Mouse (Mus musculus): ENCODE measurements around the gene Pxk. TPM values are rescaled to one million over a fixed set of nuclear protein-coding genes. Genes with fewer than 3 reads are reported as not detected.

Pxk gene
- polyA plus RNA-seq, 1 experiment from 2014 or later: 36.4 TPM

DNA sequence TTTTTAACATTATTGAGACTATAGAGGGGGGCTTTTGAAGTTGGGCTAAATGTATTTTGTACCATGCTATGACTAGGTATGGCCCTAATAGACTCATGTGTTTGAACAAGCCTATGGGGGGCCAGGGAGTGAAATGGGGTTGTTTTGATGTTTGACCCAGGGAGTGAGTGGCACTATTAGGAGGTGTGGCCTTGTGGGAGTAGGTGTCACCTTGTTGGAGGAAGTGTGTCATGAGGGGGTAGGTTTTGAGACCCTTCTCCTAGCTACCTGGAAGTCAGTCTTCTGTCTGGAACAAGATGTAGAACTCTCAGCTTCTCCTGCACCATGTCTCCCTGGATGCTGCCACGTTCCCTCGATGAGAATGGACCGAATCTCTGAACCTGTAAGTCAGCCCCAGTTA is 92.5 kb downstream of the Pxk start:
- H3K4me3 ChIP-seq (ENCODE audit: low read depth, low read length): no peak overlapping the region
- H3K9ac ChIP-seq (ENCODE audit: low read depth, low read length): no peak overlapping the region
- no peak for DNase-seq (ENCODE audit: low spot score)
- 93% methylated on average over 3 of the region's 3 CpGs for WGBS
- no peak for ATAC-seq (ENCODE audit: low FRiP score)
- H3K4me1 ChIP-seq (replicated peaks; ENCODE audit: control insufficient read depth, insufficient read depth, low read length): no peaks in the 10 kb centered on the region
- no peaks in the 10 kb centered on the region for H3K9me3 ChIP-seq (ENCODE audit: control insufficient read depth, low read length)
- no peaks in the 10 kb centered on the region for H3K27me3 ChIP-seq (ENCODE audit: control insufficient read depth, insufficient read depth, low read length)
- no peak overlapping the region for H3K4me2 ChIP-seq (replicated peaks; ENCODE audit: low read depth, low read length)
- H3K36me3 ChIP-seq (ENCODE audit: control insufficient read depth, insufficient read depth, low read length): no peaks in the 10 kb centered on the region
- no peak overlapping the region for H3K27ac ChIP-seq (ENCODE audit: low read depth, low read length)

DNA sequence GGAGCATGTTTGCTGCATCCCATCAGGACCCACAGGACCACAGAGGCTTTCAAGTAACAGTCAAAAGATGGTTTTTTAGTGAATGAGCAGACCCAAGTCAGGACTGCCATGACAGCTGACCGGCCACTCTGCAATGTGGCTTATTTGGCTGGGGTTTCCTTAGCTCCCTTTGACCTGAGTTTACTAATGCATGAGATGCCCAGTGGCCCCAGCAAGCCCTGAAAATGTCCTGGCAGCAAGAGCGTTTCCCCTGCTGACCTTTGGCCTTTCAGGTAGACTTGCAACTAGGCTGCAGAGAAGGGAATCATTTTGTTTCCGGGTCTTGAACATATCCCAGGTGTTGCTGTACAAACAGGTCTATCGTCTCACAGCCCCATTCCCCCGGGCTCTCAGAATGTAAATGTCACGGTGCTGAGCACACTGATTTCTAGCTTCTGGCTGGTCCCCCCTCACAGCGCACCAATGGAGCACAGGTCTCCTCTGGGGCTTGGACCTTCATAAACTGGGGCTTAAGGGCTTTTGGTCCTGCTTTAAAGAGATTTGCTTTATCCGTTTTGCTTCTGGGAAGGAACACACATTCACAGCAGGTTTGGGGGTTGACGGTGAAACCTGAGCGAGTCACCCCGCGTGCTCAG is 93.4 kb downstream of the Pxk start:
- Histone ChIP-seq H3K4me1 (replicated peaks; ENCODE audit: control insufficient read depth, insufficient read depth, low read length) (no peaks in the 10 kb centered on the region), H3K4me3 (ENCODE audit: low read depth, low read length) (no peak overlapping the region), H3K27ac (ENCODE audit: low read depth, low read length) (no peak overlapping the region), H3K4me2 (replicated peaks; ENCODE audit: low read depth, low read length) (no peak overlapping the region), H3K36me3 (ENCODE audit: control insufficient read depth, insufficient read depth, low read length) (no peaks in the 10 kb centered on the region), H3K27me3 (ENCODE audit: control insufficient read depth, insufficient read depth, low read length) (no peaks in the 10 kb centered on the region), H3K9me3 (ENCODE audit: control insufficient read depth, low read length) (no peaks in the 10 kb centered on the region), H3K9ac (ENCODE audit: low read depth, low read length) (no peak overlapping the region)
- 74% methylated on average over 12 of the region's 12 CpGs for WGBS
- ATAC-seq (ENCODE audit: low FRiP score): no peak
- DNase-seq (ENCODE audit: low spot score): no peak

DNA sequence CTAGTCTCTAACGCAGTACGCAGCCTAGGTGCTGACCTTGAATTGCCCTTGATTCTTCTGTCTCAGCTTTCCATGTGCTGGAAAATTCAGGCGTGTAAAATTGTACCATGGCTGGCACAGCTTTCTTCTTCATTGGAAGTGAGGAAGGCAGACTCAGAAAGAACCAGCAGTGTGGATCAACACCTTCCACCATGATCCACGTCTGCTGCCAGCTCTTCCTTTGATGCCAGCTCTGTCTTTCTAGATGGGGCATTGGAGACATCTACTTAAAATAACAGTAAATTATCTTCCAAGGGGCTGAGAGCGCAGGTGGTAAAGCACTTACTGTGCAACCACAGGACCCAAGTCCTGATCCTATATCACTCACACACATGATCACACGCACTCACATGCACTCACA is 94.7 kb downstream of the Pxk start:
- Histone ChIP-seq H3K36me3 (ENCODE audit: control insufficient read depth, insufficient read depth, low read length) (no peaks in the 10 kb centered on the region), H3K27me3 (ENCODE audit: control insufficient read depth, insufficient read depth, low read length) (no peaks in the 10 kb centered on the region), H3K9me3 (ENCODE audit: control insufficient read depth, low read length) (no peaks in the 10 kb centered on the region), H3K9ac (ENCODE audit: low read depth, low read length) (no peak overlapping the region), H3K4me1 (replicated peaks; ENCODE audit: control insufficient read depth, insufficient read depth, low read length) (no peaks in the 10 kb centered on the region), H3K27ac (ENCODE audit: low read depth, low read length) (no peak overlapping the region), H3K4me2 (replicated peaks; ENCODE audit: low read depth, low read length) (no peak overlapping the region), H3K4me3 (ENCODE audit: low read depth, low read length) (no peak overlapping the region)
- DNase-seq (ENCODE audit: low spot score): no peak
- no peak for ATAC-seq (ENCODE audit: low FRiP score)
- WGBS: 91% methylated on average over 6 of the region's 6 CpGs

DNA sequence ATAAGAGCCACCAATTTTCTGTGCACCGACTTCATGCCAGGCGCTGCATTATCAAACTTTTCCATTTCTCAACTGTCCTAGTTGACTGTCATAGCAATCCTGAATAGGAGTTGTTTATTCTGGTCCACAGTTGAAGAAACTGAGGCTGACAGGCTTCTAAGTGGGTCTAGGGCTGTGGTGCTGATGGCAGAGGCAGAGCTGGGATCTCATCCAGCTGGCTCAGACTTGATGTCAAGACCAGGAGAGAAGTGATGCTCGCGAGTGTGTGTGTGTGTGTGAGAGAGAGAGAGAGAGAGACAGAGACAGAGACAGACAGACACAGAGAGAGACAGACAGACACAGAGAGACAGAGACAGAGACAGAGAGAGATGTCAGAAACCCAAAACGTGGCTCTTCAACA is 102.8 kb downstream of the Pxk start:
- DNase-seq (ENCODE audit: low spot score) (no peak), ATAC-seq (ENCODE audit: low FRiP score) (no peak)
- H3K9me3 ChIP-seq (ENCODE audit: control insufficient read depth, low read length): no peaks in the 10 kb centered on the region
- no peak overlapping the region for H3K4me2 ChIP-seq (replicated peaks; ENCODE audit: low read depth, low read length)
- no peaks in the 10 kb centered on the region for H3K27me3 ChIP-seq (ENCODE audit: control insufficient read depth, insufficient read depth, low read length)
- H3K36me3 ChIP-seq (ENCODE audit: control insufficient read depth, insufficient read depth, low read length): no peaks in the 10 kb centered on the region
- WGBS: 85% methylated on average over 5 of the region's 5 CpGs
- H3K9ac ChIP-seq (ENCODE audit: low read depth, low read length): no peak overlapping the region
- no peaks in the 10 kb centered on the region for H3K4me1 ChIP-seq (replicated peaks; ENCODE audit: control insufficient read depth, insufficient read depth, low read length)
- H3K27ac ChIP-seq (ENCODE audit: low read depth, low read length): no peak overlapping the region
- no peak overlapping the region for H3K4me3 ChIP-seq (ENCODE audit: low read depth, low read length)

DNA sequence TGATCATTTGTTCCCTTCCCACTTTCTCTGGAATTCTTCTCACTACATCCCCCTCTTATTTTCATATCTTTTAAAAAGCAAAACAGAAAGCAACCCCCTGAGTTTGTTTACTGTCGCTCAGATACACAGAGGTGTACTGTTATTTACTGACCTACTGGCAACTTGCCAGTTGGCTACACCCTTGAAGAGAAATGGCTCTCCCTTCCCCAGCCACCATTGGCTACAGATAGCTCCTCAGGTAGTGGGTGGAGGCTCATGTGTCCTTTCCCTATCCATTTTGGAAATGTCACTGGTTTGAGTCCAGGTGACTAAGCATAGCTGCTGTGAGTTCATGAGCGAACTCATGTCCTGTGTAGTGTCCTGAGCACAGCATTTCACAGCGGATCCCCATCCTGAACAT is 103.7 kb downstream of the Pxk start:
- ATAC-seq (ENCODE audit: low FRiP score) (no peak), DNase-seq (ENCODE audit: low spot score) (no peak)
- no peaks in the 10 kb centered on the region for H3K27me3 ChIP-seq (ENCODE audit: control insufficient read depth, insufficient read depth, low read length)
- H3K4me2 ChIP-seq (replicated peaks; ENCODE audit: low read depth, low read length): no peak overlapping the region
- no peaks in the 10 kb centered on the region for H3K4me1 ChIP-seq (replicated peaks; ENCODE audit: control insufficient read depth, insufficient read depth, low read length)
- 82% methylated on average over 3 of the region's 3 CpGs for WGBS
- no peaks in the 10 kb centered on the region for H3K9me3 ChIP-seq (ENCODE audit: control insufficient read depth, low read length)
- H3K36me3 ChIP-seq (ENCODE audit: control insufficient read depth, insufficient read depth, low read length): no peaks in the 10 kb centered on the region
- H3K4me3 ChIP-seq (ENCODE audit: low read depth, low read length): no peak overlapping the region
- no peak overlapping the region for H3K9ac ChIP-seq (ENCODE audit: low read depth, low read length)
- H3K27ac ChIP-seq (ENCODE audit: low read depth, low read length): no peak overlapping the region

DNA sequence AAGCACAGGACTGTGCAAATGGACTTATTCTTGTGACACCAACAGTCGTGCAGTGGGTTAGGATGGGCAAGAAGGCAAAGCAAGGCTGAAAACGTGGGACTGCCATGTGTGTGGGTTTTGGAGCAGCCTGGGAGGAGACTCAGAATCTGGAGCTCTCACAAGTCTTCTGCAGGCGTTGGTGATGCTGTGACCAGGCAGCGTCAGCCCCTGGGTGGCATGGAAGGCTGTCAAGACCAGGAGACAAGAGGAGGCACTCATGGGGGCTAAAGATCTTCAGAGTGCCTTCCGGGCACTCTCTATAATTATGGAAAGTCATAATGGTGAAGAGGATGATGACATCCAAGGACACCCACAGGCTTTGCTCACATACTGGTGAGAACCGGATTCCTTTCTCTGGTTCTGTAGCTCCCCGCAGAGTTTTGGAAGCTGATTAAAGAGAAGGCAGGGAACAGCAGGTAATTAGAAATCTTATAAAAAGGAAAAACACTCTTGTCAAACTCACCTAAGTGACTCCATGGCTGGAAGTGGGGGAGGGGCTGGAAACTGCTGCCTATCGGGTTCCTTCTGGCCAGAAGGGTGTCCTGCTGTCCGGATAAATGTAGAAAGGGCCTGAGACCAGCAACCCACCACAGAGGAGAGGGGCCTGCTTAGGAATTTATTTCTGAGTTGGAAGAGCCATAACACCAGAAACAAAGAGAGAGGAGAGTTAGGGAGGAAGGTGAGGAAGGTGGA is 108.3 kb downstream of the Pxk start:
- Histone ChIP-seq H3K27me3 (ENCODE audit: control insufficient read depth, insufficient read depth, low read length) (no peaks in the 10 kb centered on the region), H3K4me1 (replicated peaks; ENCODE audit: control insufficient read depth, insufficient read depth, low read length) (no peaks in the 10 kb centered on the region), H3K27ac (ENCODE audit: low read depth, low read length) (no peak overlapping the region), H3K4me3 (ENCODE audit: low read depth, low read length) (no peak overlapping the region), H3K9ac (ENCODE audit: low read depth, low read length) (no peak overlapping the region), H3K36me3 (ENCODE audit: control insufficient read depth, insufficient read depth, low read length) (no peaks in the 10 kb centered on the region), H3K4me2 (replicated peaks; ENCODE audit: low read depth, low read length) (no peak overlapping the region), H3K9me3 (ENCODE audit: control insufficient read depth, low read length) (no peaks in the 10 kb centered on the region)
- WGBS: 53% methylated on average over 9 of the region's 9 CpGs
- no peak for ATAC-seq (ENCODE audit: low FRiP score)
- peak; percentile 6 for DNase-seq (ENCODE audit: low spot score)

DNA sequence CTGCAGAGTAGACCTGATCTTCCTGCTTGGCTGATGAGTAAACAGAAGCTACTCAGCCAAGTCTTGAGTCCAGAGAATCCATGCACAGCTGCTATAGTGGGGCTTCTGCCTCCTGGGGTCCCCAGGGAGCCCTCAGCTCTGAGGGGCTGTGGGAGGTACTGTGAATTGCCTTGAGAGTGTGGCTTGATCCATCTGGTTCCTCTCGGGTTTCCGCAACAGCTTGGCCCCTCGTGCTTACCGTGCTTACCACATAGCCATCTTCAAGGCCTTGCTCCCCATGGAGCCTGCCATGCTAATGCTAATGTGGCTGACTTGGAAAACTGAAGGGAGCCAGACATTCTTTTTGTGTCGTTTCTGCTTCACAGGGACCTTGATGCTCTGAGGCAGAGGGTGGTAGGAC is 109.1 kb downstream of the Pxk start:
- no peak overlapping the region for H3K4me3 ChIP-seq (ENCODE audit: low read depth, low read length)
- H3K27ac ChIP-seq (ENCODE audit: low read depth, low read length): no peak overlapping the region
- WGBS: 9% methylated on average over 5 of the region's 5 CpGs
- H3K36me3 ChIP-seq (ENCODE audit: control insufficient read depth, insufficient read depth, low read length): no peaks in the 10 kb centered on the region
- no peaks in the 10 kb centered on the region for H3K27me3 ChIP-seq (ENCODE audit: control insufficient read depth, insufficient read depth, low read length)
- H3K9ac ChIP-seq (ENCODE audit: low read depth, low read length): no peak overlapping the region
- H3K4me2 ChIP-seq (replicated peaks; ENCODE audit: low read depth, low read length): no peak overlapping the region
- ATAC-seq (ENCODE audit: low FRiP score) (peak; percentile 57), DNase-seq (ENCODE audit: low spot score) (peak; percentile 41)
- H3K9me3 ChIP-seq (ENCODE audit: control insufficient read depth, low read length): no peaks in the 10 kb centered on the region
- no peaks in the 10 kb centered on the region for H3K4me1 ChIP-seq (replicated peaks; ENCODE audit: control insufficient read depth, insufficient read depth, low read length)

DNA sequence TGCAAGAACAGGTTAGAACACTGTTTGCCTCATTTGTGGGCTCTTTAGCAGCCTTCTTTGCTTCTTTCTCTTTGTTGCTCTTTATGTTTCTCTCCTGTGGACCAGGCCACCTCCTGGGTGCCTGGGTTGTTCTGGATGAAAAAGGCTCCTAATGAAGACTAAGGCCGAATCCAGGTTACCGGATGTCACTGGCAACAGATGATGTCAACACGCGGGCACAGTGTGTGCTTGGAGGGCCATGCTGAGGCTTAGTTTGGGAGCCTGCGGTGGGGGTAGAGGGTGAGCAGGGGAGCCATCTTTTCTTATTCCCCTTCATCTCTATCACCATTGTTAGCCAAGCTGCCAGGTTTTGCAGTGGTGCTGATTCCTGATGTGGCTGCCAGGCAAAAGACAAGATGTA is 109.5 kb downstream of the Pxk start:
- DNase-seq (ENCODE audit: low spot score) (no peak), ATAC-seq (ENCODE audit: low FRiP score) (no peak)
- H3K4me3 ChIP-seq (ENCODE audit: low read depth, low read length): no peak overlapping the region
- no peak overlapping the region for H3K27ac ChIP-seq (ENCODE audit: low read depth, low read length)
- H3K4me1 ChIP-seq (replicated peaks; ENCODE audit: control insufficient read depth, insufficient read depth, low read length): no peaks in the 10 kb centered on the region
- no peaks in the 10 kb centered on the region for H3K36me3 ChIP-seq (ENCODE audit: control insufficient read depth, insufficient read depth, low read length)
- 46% methylated on average over 5 of the region's 5 CpGs for WGBS
- H3K4me2 ChIP-seq (replicated peaks; ENCODE audit: low read depth, low read length): no peak overlapping the region
- no peak overlapping the region for H3K9ac ChIP-seq (ENCODE audit: low read depth, low read length)
- H3K27me3 ChIP-seq (ENCODE audit: control insufficient read depth, insufficient read depth, low read length): no peaks in the 10 kb centered on the region
- no peaks in the 10 kb centered on the region for H3K9me3 ChIP-seq (ENCODE audit: control insufficient read depth, low read length)

DNA sequence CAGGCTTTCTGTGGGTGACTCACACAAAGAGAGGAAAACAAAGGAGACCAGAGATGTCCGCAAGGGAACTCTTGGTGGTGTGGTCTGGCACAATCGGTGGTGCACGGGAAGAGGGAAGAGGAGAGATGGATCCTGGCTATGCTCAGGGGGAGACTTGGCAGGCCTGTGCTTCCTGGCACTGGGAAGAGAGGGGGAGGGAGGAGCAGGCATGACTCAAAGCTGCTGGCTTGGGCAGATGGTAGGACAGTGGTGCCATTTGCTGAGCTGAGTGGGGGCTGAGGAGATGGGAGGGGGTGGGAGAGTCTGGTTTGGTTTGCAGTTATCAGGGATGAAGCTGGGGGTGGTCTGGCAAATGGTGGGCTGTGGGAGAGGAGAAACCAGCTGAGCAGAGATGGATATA is 110.9 kb downstream of the Pxk start:
- H3K4me2 ChIP-seq (replicated peaks; ENCODE audit: low read depth, low read length): no peak overlapping the region
- 77% methylated on average over 3 of the region's 3 CpGs for WGBS
- H3K27me3 ChIP-seq (ENCODE audit: control insufficient read depth, insufficient read depth, low read length): no peaks in the 10 kb centered on the region
- no peak overlapping the region for H3K27ac ChIP-seq (ENCODE audit: low read depth, low read length)
- no peak overlapping the region for H3K9ac ChIP-seq (ENCODE audit: low read depth, low read length)
- no peak overlapping the region for H3K4me3 ChIP-seq (ENCODE audit: low read depth, low read length)
- H3K9me3 ChIP-seq (ENCODE audit: control insufficient read depth, low read length): no peaks in the 10 kb centered on the region
- DNase-seq (ENCODE audit: low spot score) (no peak), ATAC-seq (ENCODE audit: low FRiP score) (no peak)
- H3K4me1 ChIP-seq (replicated peaks; ENCODE audit: control insufficient read depth, insufficient read depth, low read length): no peaks in the 10 kb centered on the region
- no peaks in the 10 kb centered on the region for H3K36me3 ChIP-seq (ENCODE audit: control insufficient read depth, insufficient read depth, low read length)

All from hindbrain, embryonic 11.5 days (tissue).